ENCODE assay signal across 16 mouse cellular contexts in the genomic region with DNA sequence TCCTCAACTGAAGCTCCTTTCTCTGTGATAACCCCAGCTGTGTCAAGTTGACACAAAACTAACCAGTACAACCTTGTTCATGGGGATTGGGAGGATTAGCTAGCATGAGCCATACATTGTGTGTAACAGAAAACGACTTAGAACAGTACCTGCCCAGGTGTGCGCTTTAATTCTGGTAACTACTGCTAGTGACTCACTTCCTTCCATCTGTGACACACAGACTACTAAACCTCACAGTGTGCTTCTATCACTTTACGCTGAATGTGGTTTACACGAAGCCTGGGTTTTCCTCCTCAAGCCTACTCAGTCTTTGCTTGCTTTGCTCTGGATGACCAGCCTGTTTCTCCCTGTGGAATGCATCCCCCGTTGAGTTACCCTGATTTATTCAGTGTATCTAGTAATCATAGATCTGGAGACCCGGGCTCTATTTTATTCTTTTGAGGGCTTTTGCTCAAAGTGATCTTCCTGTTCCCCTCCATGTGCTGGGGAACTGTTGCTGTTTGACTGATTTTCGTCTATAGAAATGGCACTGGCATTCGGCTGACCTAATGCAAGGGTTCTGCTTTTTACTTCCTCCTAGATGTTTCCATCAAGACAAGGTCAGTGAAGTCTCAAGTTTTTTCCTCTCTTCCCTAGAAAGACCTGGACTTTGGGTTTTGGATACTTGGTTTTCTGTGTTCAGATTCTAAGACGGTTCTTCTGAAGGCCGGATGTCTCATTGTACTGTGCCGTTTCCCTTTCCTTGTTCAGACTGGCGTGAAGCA. TPM values are rescaled to one million over a fixed set of nuclear protein-coding genes. Genes with fewer than 3 reads are reported as not detected.
A peak's percentile ranks its signal among the peaks of the same experiment; 100 is the strongest.
DNase-seq lines count a peak whose midpoint lies in the region; ATAC-seq and TF ChIP-seq lines count a peak whose summit lies in the region.
"Had no signal": no experiment of that assay in that cellular context is flagged by ENCODE, and none has a peak within 500 bp of the region (broad histone marks: within the 10 kb centered on the region; RNA-seq: fewer than 3 reads in every experiment).

No protein-coding gene starts in this region.

- no peak for TF ChIP-seq EP300 in stomach, postnatal 0 days (optimal IDR thresholded peaks at IDR 0.05)

- H3K27ac ChIP-seq in stomach, postnatal 0 days (replicated peaks), result no peak overlapping the region
- H3K27ac ChIP-seq: lung, embryonic 15.5 days; stomach, embryonic 15.5 days had no signal

- peak; percentile 20; the same call in 1 of the 2 replicates for ATAC-seq in frontal cortex, adult (ENCODE audit: low TSS enrichment)
- peak; percentile 79 for ATAC-seq in inflammation-experienced regulatory T-cells, adult 6 months
- ATAC-seq in stomach, postnatal 0 days (ENCODE audit: low FRiP score, low TSS enrichment), result peak; percentile 57; the same call in 1 of the 2 replicates
- ATAC-seq: forebrain, embryonic 16.5 days had no signal

- no peaks in the 10 kb centered on the region for H3K9me3 ChIP-seq in stomach, postnatal 0 days (ENCODE audit: control insufficient read depth, low read length)
- H3K9me3 ChIP-seq: lung, embryonic 15.5 days; stomach, embryonic 15.5 days had no signal

- H3K4me2 ChIP-seq in stomach, postnatal 0 days (replicated peaks; ENCODE audit: low read depth), result no peak overlapping the region
- H3K4me2 ChIP-seq: heart, embryonic 11.5 days; lung, embryonic 15.5 days; stomach, embryonic 15.5 days had no signal

- 75% methylated on average over 12 of the region's 12 CpGs for WGBS in stomach, postnatal 0 days

- H3K9ac ChIP-seq in stomach, postnatal 0 days (ENCODE audit: low read length), result no peak overlapping the region
- H3K9ac ChIP-seq: lung, embryonic 15.5 days; stomach, embryonic 15.5 days had no signal

- H3K36me3 ChIP-seq in stomach, postnatal 0 days (ENCODE audit: control insufficient read depth, insufficient read depth, low read length), result no peaks in the 10 kb centered on the region
- H3K36me3 ChIP-seq: lung, embryonic 15.5 days; stomach, embryonic 15.5 days had no signal

- no peaks in the 10 kb centered on the region for H3K4me1 ChIP-seq in stomach, postnatal 0 days (replicated peaks; ENCODE audit: control insufficient read depth, insufficient read depth)

- no peaks in the 10 kb centered on the region for H3K27me3 ChIP-seq in stomach, postnatal 0 days (ENCODE audit: control insufficient read depth, insufficient read depth, low read length)
- H3K27me3 ChIP-seq: lung, embryonic 15.5 days; stomach, embryonic 15.5 days had no signal

- DNase-seq in frontal cortex, postnatal 14 days (ENCODE audit: low spot score in 2 of 2), result no peak
- DNase-seq in spleen, postnatal 36 days (ENCODE audit: low spot score in 2 of 2), result peak; percentile 33 to 45
- no peak for DNase-seq in spleen, postnatal 4 days (ENCODE audit: low spot score in 2 of 2)
- DNase-seq in stomach, postnatal 0 days (ENCODE audit: low spot score), result no peak
- no peak for DNase-seq in cerebellum, adult 9-10 months
- DNase-seq in left cerebral cortex, adult 8-10 months (ENCODE audit: low spot score in 2 of 2), result no peak
- DNase-seq: adrenal gland, adult 2 months; cerebellum, adult 9-11 months; gastrocnemius, postnatal 14 days; thymus, postnatal 36 days had no signal

- H3K4me3 ChIP-seq in stomach, postnatal 0 days (ENCODE audit: low read depth, low read length), result no peak overlapping the region
- H3K4me3 ChIP-seq: lung, embryonic 15.5 days; stomach, embryonic 15.5 days had no signal

- no peak for TF ChIP-seq CTCF in stomach, postnatal 0 days (IDR thresholded peaks at IDR 0.05; ENCODE audit: low read depth)

RNA-seq across cellular contexts. Expression of a gene that starts 40.2 kb away (rescaled TPM):
- 100 to 1,000 TPM; 144 to 179 (median 149) TPM for polyA plus RNA-seq in inflammation-experienced regulatory T-cells, adult 6 months (2017; shearing (Covaris generic))
- polyA plus RNA-seq in stomach, postnatal 0 days (2015; fragmentation: Nextera tagmentation; extraction: Ambion mirVana), result 84.4 and 99.6 TPM in 2 replicates
- total RNA-seq in left cerebral cortex, adult 8-10 months (2022), result 100 to 1,000 TPM; 728 to 813 (median 766) TPM

Comparison
In these comparisons a context has a peak if more than half of its experiments do, and no peak if none do; other contexts are left out.
1. DNase-seq: peak in spleen, postnatal 36 days (2 of 2); none in frontal cortex, postnatal 14 days (0 of 2), spleen, postnatal 4 days (0 of 2), stomach, postnatal 0 days (single experiment), cerebellum, adult 9-10 months (single experiment) and left cerebral cortex, adult 8-10 months (0 of 2).
2. ATAC-seq: peak in every context shown above with its lines; median percentile 79 in inflammation-experienced regulatory T-cells, adult 6 months; 57 in stomach, postnatal 0 days; 20 in frontal cortex, adult.